Mouse (Mus musculus): ENCODE measurements at regions not wholly inside any gene's neighbourhood (a gene's known extent, or its start where the extent isn't known, plus 50 kb on each side); places are given as distances from the start of the nearest gene placed in this dataset.

GRCm38 (mm10) chr15:5625367-5625766 is 381.4 kb upstream of the Ptger4 start:
- no peak for TF ChIP-seq USF1 (IDR thresholded peaks at IDR 0.05; ENCODE audit: low read depth, low read length)
- TF ChIP-seq POLR2A (IDR thresholded peaks at IDR 0.05; ENCODE audit: control insufficient read depth in 1 of 2, insufficient read depth in 1 of 2, low read depth in 1 of 2, low read length in 2 of 2, poor library complexity in 1 of 2) = no peak
- TF ChIP-seq ETS1 (IDR thresholded peaks at IDR 0.05; ENCODE audit: low read depth, low read length) = no peak

Data from MEL (cell line).